Mouse (Mus musculus) gastrocnemius, postnatal 10 days (tissue): ENCODE measurements around the gene E130116L18Rik. TPM values are rescaled to one million over a fixed set of nuclear protein-coding genes. Genes with fewer than 3 reads are reported as not detected.
"Not testable (repeated sequence)": the region's sequence is repeated elsewhere in the genome, so short reads cannot be mapped to it uniquely, and the experiment has no call there.

ENCODE experiments used
- DNase-seq: peaks from one replicate; pipeline ENCODE4 v3.0.0; 2021; ENCODE audit warnings: mixed read lengths
- long read RNA-seq, 2 experiments: library from polyadenylated mRNA; stranded (forward); transcript quantifications; one replicate each; pipeline ENCODE4 v2.0.0; 2021
- total RNA-seq, 2 experiments: library from RNA; stranded (reverse); gene quantifications; 2 replicates each; pipeline ENCODE4 v1.2.3; 2021

Gene E130116L18Rik
- not detected for total RNA-seq
- long read RNA-seq, experiment 1 = 0 reads
- long read RNA-seq, experiment 2 = 0 reads

GRCm38 (mm10) chr5:25222752-25223702, at the start of gene E130116L18Rik:
E130116L18Rik (minus strand) TSS chr5:25223153.
- DNase-seq = peak; percentile 89

DNA sequence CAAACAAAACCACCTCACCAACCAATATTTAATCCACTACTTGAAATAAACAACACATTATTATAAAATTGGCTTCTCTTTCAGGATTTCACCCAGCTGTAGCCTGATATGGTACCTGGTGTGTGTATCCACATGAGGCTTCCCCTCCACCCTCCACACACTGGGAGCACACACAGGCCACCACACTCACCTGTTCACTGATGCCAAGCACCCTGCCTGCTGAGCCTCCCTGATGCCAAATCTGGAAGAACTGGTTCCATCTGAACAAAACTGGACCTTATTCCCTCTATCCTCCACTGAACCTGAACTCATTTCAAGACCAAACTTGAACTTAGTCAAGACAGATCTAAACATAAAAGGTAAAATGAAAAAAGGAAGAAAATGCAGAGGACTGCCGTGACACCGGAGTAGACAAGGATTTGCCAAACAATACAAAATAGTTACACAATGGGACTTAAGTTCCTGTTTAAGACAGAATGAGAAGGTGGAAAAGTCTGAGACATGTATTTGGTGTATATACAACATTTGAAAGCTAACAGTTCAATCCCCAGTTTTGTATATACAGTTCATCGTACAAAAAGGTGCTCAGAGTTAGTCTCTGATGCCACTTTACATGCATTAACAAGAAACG, 45.4 kb upstream of the E130116L18Rik start:
- DNase-seq = no peak

DNA sequence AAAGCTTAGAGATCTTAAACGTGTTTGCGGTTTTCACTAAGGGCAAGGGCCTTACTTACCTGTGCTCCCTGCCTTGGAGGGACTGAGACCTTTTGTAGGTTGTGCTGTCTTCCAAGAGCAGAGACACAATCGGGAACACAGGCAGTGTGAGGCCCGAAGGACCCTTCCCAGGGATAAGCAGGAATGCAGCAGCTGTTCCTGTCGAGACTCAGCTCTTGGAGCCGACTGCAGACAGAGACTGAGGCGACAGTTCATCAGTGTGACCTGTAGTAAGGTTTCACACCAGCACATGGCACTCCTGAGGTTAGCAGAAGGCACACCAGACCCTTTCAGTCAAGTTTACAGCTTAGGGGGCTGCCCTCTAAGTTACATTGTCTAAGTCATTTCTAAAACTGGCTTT, 39.3 kb upstream of the E130116L18Rik start:
- no peak for DNase-seq

- no peak for DNase-seq
Measured at GRCm38 (mm10) chr5:25261452-25261851, 38.5 kb upstream of the E130116L18Rik start.

GRCm38 (mm10) chr5:25256686-25257085, 33.7 kb upstream of the E130116L18Rik start:
- no peak for DNase-seq

DNA sequence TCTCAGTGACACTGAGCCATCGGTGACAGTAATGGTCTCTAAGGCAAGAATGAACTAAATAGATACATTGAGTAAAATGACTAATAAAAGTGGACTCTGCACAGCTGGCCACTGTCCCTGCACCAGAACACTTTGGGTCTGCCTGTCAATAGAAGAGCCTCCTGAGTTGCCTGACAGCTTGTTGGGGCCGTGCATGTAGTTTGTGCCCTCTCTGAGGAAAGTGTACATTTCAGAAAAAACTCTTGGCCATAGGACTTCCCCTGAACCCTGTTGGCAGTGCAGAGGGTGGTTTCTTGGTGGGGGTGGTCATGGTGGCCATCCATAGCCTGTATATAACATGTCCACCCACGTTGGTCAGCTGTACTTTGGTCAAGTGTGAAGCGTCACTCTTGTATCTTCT, 31.5 kb upstream of the E130116L18Rik start:
- DNase-seq = no peak

DNA sequence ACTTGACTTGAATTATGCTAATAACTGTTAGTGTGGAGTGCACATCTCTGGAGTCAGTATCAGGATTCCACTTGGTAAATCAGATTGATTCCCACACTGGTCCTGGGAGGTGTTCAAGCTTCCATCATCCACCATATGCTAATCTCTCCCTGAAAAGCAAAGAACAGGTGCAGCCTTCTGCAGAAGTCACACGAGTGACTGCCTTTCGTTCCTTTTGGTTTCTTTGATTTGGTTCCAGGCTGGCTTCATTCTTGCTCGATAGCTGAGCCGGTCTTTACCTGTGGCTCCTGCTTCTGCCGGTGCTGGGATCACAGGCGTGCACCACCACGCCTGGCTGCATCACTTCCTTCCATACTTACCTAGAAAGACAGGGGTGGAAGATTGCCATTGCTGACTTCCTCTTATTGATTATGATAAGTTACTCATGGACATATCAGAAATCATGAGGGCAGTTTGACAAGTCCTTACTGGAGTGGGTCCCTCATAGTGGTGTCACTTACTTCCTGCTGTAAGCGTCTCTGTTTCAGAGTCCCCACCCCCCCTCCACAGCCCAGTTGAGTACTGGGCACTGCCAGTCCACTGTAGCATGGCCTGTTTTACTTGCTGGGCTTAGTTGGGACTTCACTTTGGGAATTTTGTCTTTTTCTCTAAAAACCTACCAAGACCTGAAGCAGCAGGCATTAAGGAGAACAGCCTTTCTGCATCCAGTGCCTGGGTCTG, 30.0 kb upstream of the E130116L18Rik start:
- DNase-seq = no peak

DNA sequence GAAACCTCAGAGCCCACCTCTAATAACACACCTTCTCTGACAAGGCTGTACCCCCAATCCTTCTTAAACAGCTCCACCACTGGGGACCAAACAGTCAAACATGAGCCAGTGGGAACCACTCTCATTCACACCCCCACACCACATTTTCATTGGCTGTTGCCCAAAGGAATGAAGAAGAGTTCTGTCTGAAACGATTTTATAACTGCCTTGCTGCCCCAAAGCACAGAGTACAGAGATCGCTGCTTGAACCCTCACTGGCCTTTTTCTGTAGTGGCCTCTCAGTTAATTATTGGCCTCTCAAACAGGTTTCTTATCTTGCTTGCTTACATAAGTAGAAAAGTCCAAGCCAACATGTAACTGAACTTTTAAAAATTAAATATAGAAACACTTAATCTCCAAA, 29.5 kb upstream of the E130116L18Rik start:
- no peak for DNase-seq

- no peak for DNase-seq
Measured at GRCm38 (mm10) chr5:25247036-25247435, 24.1 kb upstream of the E130116L18Rik start.

GRCm38 (mm10) chr5:25246473-25246865, 23.5 kb upstream of the E130116L18Rik start:
- no peak for DNase-seq

DNA sequence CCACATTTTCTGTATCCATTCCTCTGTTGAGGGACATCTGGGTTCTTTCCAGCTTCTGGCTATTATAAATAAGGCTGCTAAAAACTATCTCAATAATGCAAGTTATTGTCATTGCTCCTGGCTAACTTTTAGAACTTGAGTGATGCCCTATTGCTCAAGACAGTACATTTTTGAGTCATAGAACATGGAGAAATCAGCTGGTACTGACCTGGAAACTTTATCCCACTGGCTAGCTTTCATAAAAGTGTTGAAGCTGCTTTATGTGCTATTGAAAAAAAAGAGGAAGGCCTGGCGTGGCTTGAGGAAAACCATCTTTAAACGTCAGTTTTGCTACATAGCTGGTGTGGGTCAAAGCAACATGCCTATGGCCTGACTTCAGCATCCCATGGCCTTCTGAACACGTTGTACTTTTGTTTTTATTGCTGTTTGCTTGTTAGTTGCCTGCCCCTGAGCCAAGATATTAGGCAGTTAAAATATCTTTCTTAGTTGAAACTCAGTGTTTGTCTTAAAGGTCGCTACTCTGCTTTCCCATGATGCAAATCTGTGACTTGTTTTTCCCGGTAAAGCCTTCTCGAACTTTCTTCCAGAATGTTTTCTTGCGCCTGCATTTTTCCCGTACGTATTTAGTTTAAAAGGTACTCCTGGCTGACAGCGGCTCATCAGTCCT, 23.0 kb upstream of the E130116L18Rik start:
- no peak for DNase-seq

GRCm38 (mm10) chr5:25243101-25243500, 20.1 kb upstream of the E130116L18Rik start:
- DNase-seq = no peak

GRCm38 (mm10) chr5:25224377-25224776, 1.4 kb upstream of the E130116L18Rik start:
- not testable (repeated sequence) for DNase-seq

DNA sequence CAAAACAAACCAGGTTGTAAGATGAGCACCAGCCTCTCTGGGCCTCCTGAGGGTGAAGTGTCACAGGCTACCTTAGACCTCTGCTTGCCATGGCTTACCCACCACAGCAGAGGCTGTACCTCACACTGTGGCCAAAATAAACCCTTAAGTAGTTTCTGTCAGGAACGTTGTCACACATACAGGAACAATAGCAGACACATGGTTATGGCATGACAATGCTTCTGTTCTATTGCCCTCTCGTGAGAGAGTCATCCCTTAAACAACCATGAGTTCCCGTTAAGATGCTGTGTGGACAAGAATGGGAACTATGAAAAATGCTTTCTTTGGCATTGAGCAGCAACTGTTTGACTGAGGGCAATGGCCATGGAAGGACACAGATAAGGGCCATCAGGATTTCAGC, 1.3 kb downstream of the E130116L18Rik start, which contains the start of gene Galnt11:
Gene Galnt11 (plus strand): TSS at position 301 of the 400 bp plus-strand sequence.
- no peak for DNase-seq

- DNase-seq = no peak
Measured at GRCm38 (mm10) chr5:25215006-25215405, 7.9 kb downstream of the E130116L18Rik start.

GRCm38 (mm10) chr5:25213216-25213615, 9.7 kb downstream of the E130116L18Rik start:
- not testable (repeated sequence) for DNase-seq

- DNase-seq = no peak
Measured at GRCm38 (mm10) chr5:25211872-25212271, 11.1 kb downstream of the E130116L18Rik start.

GRCm38 (mm10) chr5:25190521-25190920, 32.4 kb downstream of the E130116L18Rik start:
- no peak for DNase-seq

DNA sequence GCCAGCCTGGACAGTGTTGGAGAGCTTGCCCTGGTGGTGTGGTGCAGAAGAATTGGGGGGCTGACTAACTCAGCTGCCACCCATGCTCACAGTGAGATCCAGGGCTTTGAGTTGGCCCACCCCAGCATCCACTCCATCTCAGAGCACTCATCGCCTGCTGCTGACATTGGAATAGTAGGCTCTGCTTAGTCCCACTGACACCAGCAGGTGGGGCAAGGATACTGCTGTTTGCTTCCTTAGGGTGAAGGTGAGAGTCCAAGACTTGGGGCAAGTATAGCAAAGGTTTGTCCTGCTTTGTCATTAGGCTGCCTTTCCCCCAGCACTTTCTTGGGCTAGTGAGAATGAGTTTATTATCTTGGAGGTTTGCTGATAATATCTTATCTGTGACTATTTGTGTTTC, 34.2 kb downstream of the E130116L18Rik start:
- DNase-seq = no peak

DNA sequence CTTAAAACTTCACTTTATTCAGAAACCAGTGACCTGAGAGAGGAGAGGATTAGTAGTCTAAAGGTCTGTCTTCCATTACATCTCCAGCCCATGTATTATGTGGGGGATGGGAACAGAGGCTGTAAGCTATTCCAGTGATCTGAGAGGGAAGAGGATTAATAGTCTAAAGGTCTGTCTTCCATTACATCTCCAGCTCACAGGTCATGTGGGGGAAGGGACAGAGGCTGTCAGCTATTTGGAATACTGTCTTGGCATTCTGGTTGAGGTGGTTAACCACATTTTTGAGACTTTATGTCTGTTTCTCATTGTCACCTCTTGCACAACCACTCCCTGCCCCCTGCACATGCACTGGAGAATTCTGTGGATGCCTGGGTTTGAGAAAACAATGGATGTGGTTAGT, 35.2 kb downstream of the E130116L18Rik start:
- DNase-seq = no peak

DNA sequence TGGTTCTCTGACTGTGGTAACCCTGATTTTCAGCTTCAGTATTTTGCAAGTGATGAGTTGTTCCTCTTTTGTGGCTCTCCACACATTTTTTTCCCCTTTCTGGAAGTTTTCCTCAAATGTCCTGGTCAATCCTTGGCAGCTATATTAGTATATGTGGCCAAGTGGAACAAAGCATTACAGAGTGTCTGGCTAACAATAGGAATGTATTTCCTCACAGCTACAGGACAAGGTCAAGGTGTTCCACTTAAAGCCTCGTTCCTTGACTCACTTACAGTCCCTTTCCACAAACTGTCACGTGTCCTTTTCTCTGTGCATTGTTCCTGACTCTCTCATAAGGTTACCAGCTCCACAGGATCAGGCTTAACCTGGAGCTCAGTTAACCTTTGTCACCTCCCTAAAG, 38.4 kb downstream of the E130116L18Rik start:
- no peak for DNase-seq

GRCm38 (mm10) chr5:25183595-25183994, 39.4 kb downstream of the E130116L18Rik start:
- no peak for DNase-seq
